Mouse (Mus musculus) CH12.LX (cell line): ENCODE measurements at regions not wholly inside any gene's neighbourhood (a gene's known extent, or its start where the extent isn't known, plus 50 kb on each side); places are given as distances from the start of the nearest gene placed in this dataset.

Experiments
- BHLHE40 ChIP-seq: IDR thresholded peaks from 2 replicates; pipeline ENCODE4 v1.6.1; 2011; ENCODE audit warnings: mild to moderate bottlenecking, low read depth, low read length, improper control_type of control experiment
- CHD1 ChIP-seq: IDR thresholded peaks from 2 replicates; pipeline ENCODE4 v1.6.1; 2012; ENCODE audit warnings: low read depth, low read length, improper control_type of control experiment, inconsistent platforms
- CHD2 ChIP-seq: IDR thresholded peaks from 2 replicates; pipeline ENCODE4 v1.6.1; 2011; ENCODE audit warnings: low read length, improper control_type of control experiment
- CTCF ChIP-seq, 2 experiments: IDR thresholded peaks in 1 of 2; conservative IDR thresholded peaks in 1 of 2; 2 replicates each; pipeline ENCODE4 v1.5.1; 2011 to 2012; ENCODE audit warnings: low read depth in 2 of 2, low read length in 2 of 2, improper control_type of control experiment in 1 of 2, inconsistent platforms in 1 of 2, mild to moderate bottlenecking in 1 of 2, moderate library complexity in 1 of 2
- EP300 ChIP-seq: IDR thresholded peaks from 2 replicates; pipeline ENCODE4 v1.6.1; 2011; ENCODE audit warnings: low read length, improper control_type of control experiment
- GABPA ChIP-seq: IDR thresholded peaks from 2 replicates; pipeline ENCODE4 v1.6.1; 2012; ENCODE audit warnings: low read depth, low read length, improper control_type of control experiment, inconsistent platforms; ENCODE audit not compliant: insufficient replicate concordance
- HCFC1 ChIP-seq: IDR thresholded peaks from 2 replicates; pipeline ENCODE4 v1.6.1; 2012; ENCODE audit warnings: low read depth, mild to moderate bottlenecking, inconsistent platforms, low read length, improper control_type of control experiment
- KAT2A ChIP-seq: IDR thresholded peaks from 2 replicates; pipeline ENCODE4 v1.6.1; 2012; ENCODE audit warnings: low read length, improper control_type of control experiment, inconsistent platforms; ENCODE audit not compliant: insufficient replicate concordance
- POLR2A ChIP-seq: IDR thresholded peaks from 2 replicates; pipeline ENCODE4 v1.6.1; 2011; ENCODE audit warnings: low read depth, mild to moderate bottlenecking, improper control_type of control experiment, low read length
- POLR2AphosphoS2 ChIP-seq: IDR thresholded peaks from 2 replicates; pipeline ENCODE4 v1.6.1; 2011; ENCODE audit warnings: low read depth, low read length, improper control_type of control experiment
- TCF12 ChIP-seq: IDR thresholded peaks from 2 replicates; pipeline ENCODE4 v1.6.1; 2014; ENCODE audit warnings: low read depth, mild to moderate bottlenecking, inconsistent platforms, low read length, improper control_type of control experiment

DNA sequence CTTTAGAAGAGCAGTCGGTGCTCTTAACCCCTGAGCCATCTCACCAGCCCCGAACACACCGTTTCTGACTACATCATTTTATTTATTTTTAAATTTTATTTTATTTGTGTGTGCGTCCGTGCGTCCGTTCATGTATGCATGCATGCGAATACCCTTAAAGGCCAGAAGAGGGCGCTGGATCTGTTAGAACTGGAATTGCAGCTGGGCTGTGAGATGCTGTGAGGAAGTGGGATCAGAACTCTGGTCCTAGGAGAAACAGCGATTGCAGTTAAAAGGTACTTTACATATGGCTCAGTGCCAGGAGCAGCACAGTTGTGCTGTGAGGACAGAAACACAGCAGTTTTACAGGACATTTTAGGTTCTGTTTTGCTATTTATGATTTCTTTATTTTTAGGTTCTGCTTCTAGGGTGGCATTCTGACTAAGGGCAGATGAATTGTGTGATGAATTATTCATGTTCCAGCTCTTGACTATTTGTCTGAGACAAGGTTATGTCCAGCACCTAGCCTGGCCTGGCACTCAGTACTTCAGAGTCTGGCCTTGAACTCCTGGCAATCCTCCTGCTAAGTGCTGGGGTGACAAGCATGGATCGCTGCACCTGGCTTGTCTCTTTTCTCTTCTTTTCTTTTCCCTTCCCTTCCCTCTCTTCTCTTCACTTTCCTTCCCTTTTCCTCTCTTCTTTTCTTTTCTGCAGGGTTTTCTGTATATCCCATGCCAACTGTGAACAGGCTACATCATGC lies 71.0 kb upstream of the Dhx40 start:
- TF ChIP-seq TCF12 (no peak), CTCF (conservative IDR thresholded peaks at IDR 0.05 in 1 of 2, IDR thresholded peaks at IDR 0.05 in 1 of 2; ENCODE audit: low read depth in 2 of 2, low read length in 2 of 2) (peak in 1 of 2 experiments; percentile 42; a peak in 2 of 4 replicates), CHD2 (no peak), HCFC1 (no peak), POLR2A (no peak), KAT2A (no peak), CHD1 (no peak), BHLHE40 (no peak), POLR2AphosphoS2 (no peak), EP300 (no peak), GABPA (no peak)
